Mouse (Mus musculus): ENCODE results near the gene Fibp. TPM values are rescaled to one million over a fixed set of nuclear protein-coding genes. Genes with fewer than 3 reads are reported as not detected.
A peak's percentile ranks its signal among the peaks of the same experiment; 100 is the strongest.

Fibp gene
- total and polyA plus RNA-seq, 3 experiments = 47.1 to 88.3 (median 52.9) TPM

GRCm38 (mm10) chr19:5428083-5428482, 32.3 kb upstream of the Fibp start:
- no peak for TF ChIP-seq POLR2A (IDR thresholded peaks at IDR 0.05; ENCODE audit: insufficient read depth, low read depth, low read length)
- TF ChIP-seq EP300 (IDR thresholded peaks at IDR 0.05; ENCODE audit: insufficient read depth, low read depth, low read length) = no peak
- peak; percentile 76 for TF ChIP-seq CTCF (IDR thresholded peaks at IDR 0.05)
- peaks cover 2% of the 10 kb centered on the region for H3K36me3 ChIP-seq (ENCODE audit: control insufficient read depth, insufficient read depth, low read length)
- H3K4me1 ChIP-seq (ENCODE audit: control insufficient read depth, insufficient read depth, low read length) = peaks cover 15% of the 10 kb centered on the region
- intact Hi-C loops (cut with DNase I) = loop anchor here (2.0 kb wide), 2 partner anchors 61 to 89 kb away; partner anchors contain the start of genes Banf1 and Eif1ad
- H3K9ac ChIP-seq (ENCODE audit: low read depth, low read length) = no peak overlapping the region
- no peak overlapping the region for H3K4me3 ChIP-seq
- H3K79me2 ChIP-seq (replicated peaks; ENCODE audit: control insufficient read depth, insufficient read depth, low read length) = peaks cover 6% of the 10 kb centered on the region; the same call in 1 of the 2 replicates
- WGBS = 86% methylated on average over 2 of the region's 2 CpGs
- H3K27me3 ChIP-seq (ENCODE audit: control insufficient read depth, insufficient read depth, low read length) = no peaks in the 10 kb centered on the region
- peak in 1 of 2 experiments; percentile 36 for DNase-seq
- H3K27ac ChIP-seq = no peak overlapping the region; the same call in 1 of the 2 replicates

DNA sequence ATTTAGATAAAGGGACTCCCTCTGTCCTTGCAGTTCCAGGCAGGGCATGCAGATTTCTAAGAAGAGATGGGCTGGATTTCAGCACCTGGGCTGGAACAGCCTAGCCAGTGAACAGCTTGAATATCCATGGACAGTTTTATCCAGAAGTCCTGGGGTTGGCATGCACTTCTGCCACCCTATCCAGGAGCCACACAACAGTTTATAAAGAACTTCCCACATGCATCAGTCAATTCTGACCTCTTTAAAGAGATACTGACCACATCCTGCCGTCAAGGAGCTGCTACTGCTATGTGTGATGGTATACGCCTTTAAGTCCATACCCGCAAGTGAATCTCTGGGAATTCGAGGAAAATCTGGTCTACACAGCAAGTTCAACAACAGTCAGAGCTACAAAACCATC, 31.2 kb upstream of the Fibp start:
- DNase-seq = no peak
- no peak overlapping the region for H3K4me3 ChIP-seq
- peaks cover 6% of the 10 kb centered on the region; the same call in 1 of the 2 replicates for H3K79me2 ChIP-seq (replicated peaks; ENCODE audit: control insufficient read depth, insufficient read depth, low read length)
- intact Hi-C loops (cut with DNase I) = loop anchor here (2.0 kb wide), 2 partner anchors 62 to 90 kb away; partner anchors contain the start of genes Banf1 and Eif1ad
- peaks cover 2% of the 10 kb centered on the region for H3K36me3 ChIP-seq (ENCODE audit: control insufficient read depth, insufficient read depth, low read length)
- H3K27ac ChIP-seq = no peak overlapping the region
- peaks cover 16% of the 10 kb centered on the region for H3K4me1 ChIP-seq (ENCODE audit: control insufficient read depth, insufficient read depth, low read length)
- H3K9ac ChIP-seq (ENCODE audit: low read depth, low read length) = no peak overlapping the region
- H3K27me3 ChIP-seq (ENCODE audit: control insufficient read depth, insufficient read depth, low read length) = no peaks in the 10 kb centered on the region
- 70% methylated on average over 4 of the region's 4 CpGs for WGBS
- TF ChIP-seq CTCF (IDR thresholded peaks at IDR 0.05) (no peak), POLR2A (IDR thresholded peaks at IDR 0.05; ENCODE audit: insufficient read depth, low read depth, low read length) (no peak), EP300 (IDR thresholded peaks at IDR 0.05; ENCODE audit: insufficient read depth, low read depth, low read length) (no peak)

- DNase-seq = peak; percentile 56 to 73
- Histone ChIP-seq H3K27me3 (ENCODE audit: control insufficient read depth, insufficient read depth, low read length) (no peaks in the 10 kb centered on the region), H3K4me1 (ENCODE audit: control insufficient read depth, insufficient read depth, low read length) (peaks cover 16% of the 10 kb centered on the region), H3K9ac (ENCODE audit: low read depth, low read length) (no peak overlapping the region), H3K4me3 (no peak overlapping the region), H3K79me2 (replicated peaks; ENCODE audit: control insufficient read depth, insufficient read depth, low read length) (peaks cover 6% of the 10 kb centered on the region; the same call in 1 of the 2 replicates), H3K27ac (no peak overlapping the region), H3K36me3 (ENCODE audit: control insufficient read depth, insufficient read depth, low read length) (peaks cover 2% of the 10 kb centered on the region)
- intact Hi-C loops (cut with DNase I) = loop anchor here (2.0 kb wide), 2 partner anchors 63 to 91 kb away; partner anchors contain the start of genes Banf1 and Eif1ad
- 36% methylated on average over 8 of the region's 8 CpGs for WGBS
- TF ChIP-seq CTCF (IDR thresholded peaks at IDR 0.05) = no peak
- TF ChIP-seq POLR2A (IDR thresholded peaks at IDR 0.05; ENCODE audit: insufficient read depth, low read depth, low read length) = no peak
- no peak for TF ChIP-seq EP300 (IDR thresholded peaks at IDR 0.05; ENCODE audit: insufficient read depth, low read depth, low read length)
Measured at GRCm38 (mm10) chr19:5429806-5430205, 30.6 kb upstream of the Fibp start.

DNA sequence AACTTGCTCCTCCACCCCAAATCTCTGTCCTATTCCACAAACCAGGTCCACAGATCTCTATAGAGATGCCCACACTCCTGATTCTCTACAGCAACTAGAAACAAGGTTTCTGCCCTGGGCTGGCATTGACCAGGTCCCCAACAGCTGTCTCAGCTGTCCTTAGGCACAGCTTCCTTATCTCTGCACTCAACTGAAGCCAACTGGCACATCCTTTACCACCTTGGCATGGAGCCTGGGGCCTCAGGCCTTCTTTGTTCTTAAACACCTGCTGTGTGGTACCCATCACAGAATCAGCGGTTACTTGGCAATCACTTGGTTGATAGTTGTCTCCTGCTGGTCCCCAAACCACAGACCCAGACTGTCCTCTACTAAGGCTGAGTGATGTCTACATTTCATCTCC, 30.0 kb upstream of the Fibp start:
- no peak overlapping the region for H3K9ac ChIP-seq (ENCODE audit: low read depth, low read length)
- no peak for DNase-seq
- WGBS = 57% methylated on average over 1 of the region's 1 CpGs
- H3K4me3 ChIP-seq = no peak overlapping the region
- TF ChIP-seq EP300 (IDR thresholded peaks at IDR 0.05; ENCODE audit: insufficient read depth, low read depth, low read length) (no peak), CTCF (IDR thresholded peaks at IDR 0.05) (no peak), POLR2A (IDR thresholded peaks at IDR 0.05; ENCODE audit: insufficient read depth, low read depth, low read length) (no peak)
- H3K27ac ChIP-seq = no peak overlapping the region
- intact Hi-C loops (cut with DNase I) = no loop called here
- peaks cover 6% of the 10 kb centered on the region; the same call in 1 of the 2 replicates for H3K79me2 ChIP-seq (replicated peaks; ENCODE audit: control insufficient read depth, insufficient read depth, low read length)
- H3K27me3 ChIP-seq (ENCODE audit: control insufficient read depth, insufficient read depth, low read length) = no peaks in the 10 kb centered on the region
- H3K4me1 ChIP-seq (ENCODE audit: control insufficient read depth, insufficient read depth, low read length) = peaks cover 16% of the 10 kb centered on the region
- H3K36me3 ChIP-seq (ENCODE audit: control insufficient read depth, insufficient read depth, low read length) = peaks cover 2% of the 10 kb centered on the region

DNA sequence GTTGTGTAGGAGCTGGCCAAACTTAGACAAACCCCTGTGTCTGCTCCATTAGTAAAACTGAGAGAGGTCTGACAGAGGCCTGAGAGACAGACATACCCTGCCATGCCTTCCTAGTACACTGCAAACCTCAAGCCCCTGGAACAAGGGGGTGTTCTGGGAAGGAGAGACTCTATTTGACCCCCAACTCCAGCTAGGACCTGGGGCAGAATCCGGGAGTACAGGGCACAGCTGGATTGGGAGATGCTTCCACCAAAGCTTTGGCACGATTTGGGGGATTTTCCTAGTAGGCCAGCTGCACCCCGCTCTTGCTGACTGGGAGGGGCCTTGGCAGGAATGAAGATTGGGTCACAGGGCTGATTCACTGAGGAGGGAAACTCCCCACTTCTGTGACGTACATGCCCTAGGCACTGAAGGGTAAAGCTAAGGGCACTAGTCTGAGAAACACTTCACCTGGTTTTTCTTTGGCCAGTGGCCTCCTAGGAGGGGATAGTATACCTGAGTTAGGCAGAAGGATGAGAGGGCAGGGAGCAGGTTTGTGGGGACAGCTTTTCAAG, 28.4 kb upstream of the Fibp start:
- 78% methylated on average over 4 of the region's 4 CpGs for WGBS
- H3K79me2 ChIP-seq (replicated peaks; ENCODE audit: control insufficient read depth, insufficient read depth, low read length) = no peaks in the 10 kb centered on the region
- H3K36me3 ChIP-seq (ENCODE audit: control insufficient read depth, insufficient read depth, low read length) = no peaks in the 10 kb centered on the region; the same call in 1 of the 2 replicates
- TF ChIP-seq POLR2A (IDR thresholded peaks at IDR 0.05; ENCODE audit: insufficient read depth, low read depth, low read length) (no peak), CTCF (IDR thresholded peaks at IDR 0.05) (no peak), EP300 (IDR thresholded peaks at IDR 0.05; ENCODE audit: insufficient read depth, low read depth, low read length) (no peak)
- intact Hi-C loops (cut with DNase I) = loop anchor here (2.0 kb wide), 2 partner anchors 23 to 55 kb away; no protein-coding TSS in a partner anchor
- H3K4me3 ChIP-seq = no peak overlapping the region
- H3K27me3 ChIP-seq (ENCODE audit: control insufficient read depth, insufficient read depth, low read length) = no peaks in the 10 kb centered on the region
- no peak overlapping the region; the same call in 1 of the 2 replicates for H3K27ac ChIP-seq
- peak; percentile 33 to 53 for DNase-seq
- H3K9ac ChIP-seq (ENCODE audit: low read depth, low read length) = no peak overlapping the region
- H3K4me1 ChIP-seq (ENCODE audit: control insufficient read depth, insufficient read depth, low read length) = peaks cover 8% of the 10 kb centered on the region

Measured in heart, adult 2 months (tissue).